Mouse (Mus musculus) intestine, embryonic 14.5 days (tissue): Measurements from ENCODE around the gene Vmn1r227. TPM values are rescaled to one million over a fixed set of nuclear protein-coding genes. Genes with fewer than 3 reads are reported as not detected.

ENCODE experiments used
- ATAC-seq: fragments of 200-750 bp; cut with Nextera tagmentation; replicated peaks from 2 replicates; pipeline ENCODE4 v1.8.0; 2017; ENCODE audit warnings: low read depth, moderate number of reproducible peaks, moderate TSS enrichment, moderate library complexity; ENCODE audit not compliant: low FRiP score, low TSS enrichment
- DNase-seq: peaks from one replicate; pipeline ENCODE4 v3.0.0-alpha.2; 2018; ENCODE audit warnings: low spot score
- H3K27ac ChIP-seq: fragments of 300-500 bp; sonication (generic); 2 replicates; pipeline ENCODE4 v1.5.1; 2014; ENCODE audit warnings: low read depth, mild to moderate bottlenecking, control low read depth
- H3K27me3 ChIP-seq: fragments of 300-500 bp; sonication (generic); replicated peaks from 2 replicates; pipeline ENCODE4 v1.6.1; 2014; ENCODE audit warnings: low read length, control low read depth; ENCODE audit not compliant: control insufficient read depth, insufficient read depth
- H3K36me3 ChIP-seq: fragments of 300-500 bp; sonication (generic); 2 replicates; pipeline ENCODE4 v1.6.1; 2014; ENCODE audit warnings: low read length, control low read depth; ENCODE audit not compliant: control insufficient read depth, insufficient read depth
- H3K4me1 ChIP-seq: fragments of 300-500 bp; sonication (generic); replicated peaks from 2 replicates; pipeline ENCODE4 v1.6.1; 2014; ENCODE audit warnings: low read length, control low read depth, mixed read lengths; ENCODE audit not compliant: control insufficient read depth, insufficient read depth
- H3K4me2 ChIP-seq: fragments of 300-500 bp; sonication (generic); 2 replicates; pipeline ENCODE4 v1.6.1; 2014; ENCODE audit warnings: low read length
- H3K4me3 ChIP-seq: fragments of 300-500 bp; sonication (generic); 2 replicates; pipeline ENCODE4 v1.5.1; 2014; ENCODE audit warnings: low read depth, low read length, control low read depth, mixed read lengths
- H3K9ac ChIP-seq: fragments of 300-500 bp; sonication (generic); 2 replicates; pipeline ENCODE4 v1.6.1; 2014; ENCODE audit warnings: mild to moderate bottlenecking, low read length
- H3K9me3 ChIP-seq: fragments of 300-500 bp; sonication (generic); 2 replicates; pipeline ENCODE4 v1.6.1; 2016; ENCODE audit warnings: low read length, control low read depth; ENCODE audit not compliant: control insufficient read depth
- WGBS: fragments of 180-500 bp; shearing (Covaris S2); extraction: QIAGEN DNeasy Blood & Tissue Kit; methylation state at CpG from one replicate; pipeline ENCODE4 v1.1.7; 2014; 5-methylcytosine and 5-hydroxymethylcytosine counted together
- polyA plus RNA-seq: library from polyadenylated mRNA; unstranded; fragments of >200 nt; fragmentation: Nextera tagmentation; extraction: Ambion mirVana; gene quantifications from 2 replicates; pipeline ENCODE4 v1.2.1, GENCODE M21; 2014

The Vmn1r227 gene
- not detected in 2 replicates for polyA plus RNA-seq

GRCm38 (mm10) chr17:20729543-20729942 lies at the start of gene Vmn1r227:
Vmn1r227 (plus strand) TSS chr17:20729843.
- H3K36me3 ChIP-seq: no peaks in the 10 kb centered on the region
- ATAC-seq: no peak
- no peaks in the 10 kb centered on the region for H3K9me3 ChIP-seq
- H3K9ac ChIP-seq: no peak within 1 kb of the TSS
- H3K4me3 ChIP-seq: no peak within 1 kb of the TSS
- DNase-seq: no peak
- H3K4me1 ChIP-seq: no peaks in the 10 kb centered on the region
- WGBS: 28% methylated on average over 1 of the region's 1 CpGs
- no peaks in the 10 kb centered on the region for H3K27me3 ChIP-seq
- H3K4me2 ChIP-seq: no peak within 1 kb of the TSS
- H3K27ac ChIP-seq: no peak within 1 kb of the TSS

- H3K9ac ChIP-seq: no peak within 1 kb of the TSS
- DNase-seq (no peak), ATAC-seq (no peak)
- no peak within 1 kb of the TSS for H3K27ac ChIP-seq
- H3K4me3 ChIP-seq: no peak within 1 kb of the TSS
- no peaks in the 10 kb centered on the region for H3K27me3 ChIP-seq
- H3K9me3 ChIP-seq: no peaks in the 10 kb centered on the region
- no peak within 1 kb of the TSS for H3K4me2 ChIP-seq
- no peaks in the 10 kb centered on the region for H3K4me1 ChIP-seq
- H3K36me3 ChIP-seq: no peaks in the 10 kb centered on the region
These were observed 47.1 kb upstream of the Vmn1r227 start, which contains the start of gene Vmn1r226 for GRCm38 (mm10) chr17:20682543-20682942. Vmn1r226 (plus strand) TSS chr17:20682843.

DNA sequence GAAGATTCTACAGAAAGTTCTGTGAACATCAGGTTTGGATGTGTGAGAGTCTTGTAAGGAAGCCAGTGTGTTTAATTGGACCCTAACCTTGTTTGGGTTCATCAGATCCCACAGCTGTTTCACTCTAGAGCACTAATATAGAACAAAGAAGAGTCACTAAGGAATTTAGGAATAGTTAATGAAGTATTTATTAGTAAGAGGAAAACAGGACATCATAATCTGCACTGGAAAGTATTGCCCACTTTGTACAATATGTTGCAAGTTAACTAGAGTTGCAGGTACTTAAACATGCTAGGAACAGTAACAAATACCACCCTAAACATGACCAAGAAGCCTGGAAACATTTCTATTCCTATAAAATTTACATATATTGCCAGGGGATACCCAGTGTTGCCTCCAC lies 56.4 kb downstream of the Vmn1r227 start, which contains the start of gene Vmn1r228:
Vmn1r228 (minus strand) TSS at position 101 of the 400 bp plus-strand sequence.
- Histone ChIP-seq H3K9me3 (0 out of 2 replicates have a peak, but pooled peaks cover 2% of the 10 kb centered on the region), H3K27me3 (no peaks in the 10 kb centered on the region), H3K4me2 (no peak within 1 kb of the TSS)

More for the DNA sequence above, 56.4 kb downstream of the Vmn1r227 start, which contains the start of gene Vmn1r228:
- Histone ChIP-seq H3K9ac (no peak within 1 kb of the TSS), H3K36me3 (no peaks in the 10 kb centered on the region), H3K27ac (no peak within 1 kb of the TSS), H3K4me1 (no peaks in the 10 kb centered on the region), H3K4me3 (no peak within 1 kb of the TSS)
- DNase-seq (no peak), ATAC-seq (no peak)

Other genes with a start within 250 kb of the Vmn1r227 start
- not detected in 2 replicates for gene Vmn2r108, start 248.5 kb upstream of the Vmn1r227 start, polyA plus RNA-seq
- gene Vmn1r225, start 231.7 kb upstream of the Vmn1r227 start, polyA plus RNA-seq: not detected in 2 replicates
- gene Vmn2r109, start 165.1 kb upstream of the Vmn1r227 start, polyA plus RNA-seq: not detected in 2 replicates
- gene Vmn2r110, start 133.4 kb upstream of the Vmn1r227 start, polyA plus RNA-seq: 0.03 TPM in 2 replicates
- not detected in 2 replicates for gene Fpr-rs3, start 105.0 kb upstream of the Vmn1r227 start, polyA plus RNA-seq
- not detected in 2 replicates for gene Vmn1r226, start 47.0 kb upstream of the Vmn1r227 start, polyA plus RNA-seq
- gene Vmn1r228, start 56.3 kb downstream of the Vmn1r227 start, polyA plus RNA-seq: not detected in 2 replicates
- gene Vmn1r229, start 81.7 kb downstream of the Vmn1r227 start, polyA plus RNA-seq: not detected in 2 replicates
- gene Vmn1r230, start 110.6 kb downstream of the Vmn1r227 start, polyA plus RNA-seq: not detected in 2 replicates
- not detected in 2 replicates for gene Vmn1r231, start 175.2 kb downstream of the Vmn1r227 start, polyA plus RNA-seq
- gene Vmn1r232, start 189.9 kb downstream of the Vmn1r227 start, polyA plus RNA-seq: not detected in 2 replicates
- 415 and 446 TPM in 2 replicates for gene Ppp2r1a, start 215.5 kb downstream of the Vmn1r227 start, polyA plus RNA-seq